Mouse (Mus musculus) gonadal fat pad, adult 2 months (tissue): Measurements from ENCODE around the gene Gm11011. TPM values are rescaled to one million over a fixed set of nuclear protein-coding genes. Genes with fewer than 3 reads are reported as not detected.
"Not testable (repeated sequence)": the region's sequence is repeated elsewhere in the genome, so short reads cannot be mapped to it uniquely, and the experiment has no call there.

Experiments
- DNase-seq: peaks from one replicate; pipeline ENCODE4 v3.0.0-alpha.2; 2012; ENCODE audit warnings: low read depth
- polyA plus RNA-seq: library from polyadenylated mRNA; depleted of rRNA; stranded (reverse); fragments of >200 nt; gene quantifications from 2 replicates; pipeline ENCODE4 v1.2.3, GENCODE M21; 2012; rRNA removed

Gene Gm11011
- not detected in 2 replicates for polyA plus RNA-seq

GRCm38 (mm10) chr2:169587645-169588044, at the start of gene Gm11011:
Gene Gm11011 (minus strand): TSS chr2:169587745.
- not testable (repeated sequence) for DNase-seq

GRCm38 (mm10) chr2:169636414-169636813, 48.9 kb upstream of the Gm11011 start:
- no peak for DNase-seq

- no peak for DNase-seq
These were observed 47.9 kb upstream of the Gm11011 start for GRCm38 (mm10) chr2:169635428-169635827.

- no peak for DNase-seq
These were observed 47.3 kb upstream of the Gm11011 start for GRCm38 (mm10) chr2:169634619-169635382.

GRCm38 (mm10) chr2:169633491-169634289, 46.1 kb upstream of the Gm11011 start:
- DNase-seq: no peak

GRCm38 (mm10) chr2:169632338-169633151, 45.0 kb upstream of the Gm11011 start, which contains the start of gene Tshz2:
Gene Tshz2 (plus strand): TSS chr2:169633013.
- DNase-seq: no peak

GRCm38 (mm10) chr2:169630070-169630469, 42.5 kb upstream of the Gm11011 start:
- DNase-seq: no peak

GRCm38 (mm10) chr2:169621201-169621710, 33.7 kb upstream of the Gm11011 start:
- DNase-seq: no peak

- no peak for DNase-seq
These were observed 28.5 kb upstream of the Gm11011 start for GRCm38 (mm10) chr2:169615998-169616397.

- no peak for DNase-seq
These were observed 27.1 kb upstream of the Gm11011 start for GRCm38 (mm10) chr2:169614683-169615082.

- DNase-seq: no peak
These were observed 24.0 kb upstream of the Gm11011 start for GRCm38 (mm10) chr2:169611557-169611956.

GRCm38 (mm10) chr2:169610882-169611281, 23.3 kb upstream of the Gm11011 start:
- no peak for DNase-seq

- no peak for DNase-seq
These were observed 22.4 kb upstream of the Gm11011 start for GRCm38 (mm10) chr2:169609956-169610355.

GRCm38 (mm10) chr2:169607787-169608186, 20.2 kb upstream of the Gm11011 start:
- DNase-seq: no peak

GRCm38 (mm10) chr2:169606901-169607678, 19.5 kb upstream of the Gm11011 start:
- DNase-seq: no peak

- DNase-seq: no peak
These were observed 12.6 kb upstream of the Gm11011 start for GRCm38 (mm10) chr2:169600163-169600562.

- DNase-seq: no peak
These were observed 12.0 kb upstream of the Gm11011 start for GRCm38 (mm10) chr2:169599591-169599990.

- no peak for DNase-seq
These were observed 10.4 kb upstream of the Gm11011 start for GRCm38 (mm10) chr2:169597971-169598370.

- DNase-seq: no peak
These were observed 9.8 kb upstream of the Gm11011 start for GRCm38 (mm10) chr2:169597357-169597756.

GRCm38 (mm10) chr2:169593742-169594141, 6.2 kb upstream of the Gm11011 start:
- DNase-seq: no peak

GRCm38 (mm10) chr2:169590412-169590811, 2.9 kb upstream of the Gm11011 start:
- no peak for DNase-seq
